Mouse (Mus musculus): ENCODE measurements around the gene BC025920. TPM values are rescaled to one million over a fixed set of nuclear protein-coding genes. Genes with fewer than 3 reads are reported as not detected.
A peak's percentile ranks its signal among the peaks of the same experiment; 100 is the strongest.

Gene BC025920
- polyA plus RNA-seq (2012; rRNA removed): 1.2 and 1.7 TPM in 2 replicates

DNA sequence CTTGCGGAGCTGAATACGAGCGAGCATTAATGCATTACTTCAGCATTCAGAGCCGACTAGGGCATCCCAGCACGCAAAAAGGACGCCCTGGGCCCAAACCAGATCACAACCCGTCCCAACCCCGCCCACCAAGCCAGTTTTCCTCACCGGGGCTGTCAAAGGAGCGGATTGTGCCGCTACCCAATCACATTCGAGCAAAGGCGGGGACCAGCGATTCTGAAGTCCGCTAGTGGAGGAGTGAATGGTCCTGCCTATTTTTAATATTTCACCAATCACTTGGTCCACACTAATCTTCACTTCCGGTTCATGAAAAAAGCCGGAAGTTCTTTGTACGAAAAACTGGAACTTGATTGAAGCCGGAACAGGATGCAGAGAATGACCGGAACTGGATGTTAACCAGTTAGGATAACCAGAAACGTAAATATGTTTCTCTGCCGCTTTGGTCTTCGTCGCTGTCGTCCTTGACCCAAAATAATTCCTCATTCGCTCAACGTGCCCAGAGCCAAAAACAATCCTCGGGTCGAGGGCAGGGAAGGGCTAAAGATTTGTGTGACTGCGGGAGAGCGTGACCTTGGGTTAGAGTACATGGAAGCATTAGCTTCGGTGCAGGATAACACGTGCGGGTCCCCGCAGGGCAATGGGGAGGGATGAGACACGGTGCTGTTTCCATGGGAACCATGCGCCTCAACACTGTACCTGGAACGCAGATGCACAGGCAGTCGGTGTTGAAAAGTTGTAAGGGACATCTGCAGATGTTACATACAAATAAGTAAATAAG is at the start of gene BC025920:
Gene BC025920, plus strand, starts transcription at position 297 of the 778 bp plus-strand sequence.
- peak; percentile 98 for DNase-seq (ENCODE audit: low read depth)

- no peak for DNase-seq (ENCODE audit: low read depth)
Measured at GRCm38 (mm10) chr10:81556282-81556681, 49.8 kb upstream of the BC025920 start.

DNA sequence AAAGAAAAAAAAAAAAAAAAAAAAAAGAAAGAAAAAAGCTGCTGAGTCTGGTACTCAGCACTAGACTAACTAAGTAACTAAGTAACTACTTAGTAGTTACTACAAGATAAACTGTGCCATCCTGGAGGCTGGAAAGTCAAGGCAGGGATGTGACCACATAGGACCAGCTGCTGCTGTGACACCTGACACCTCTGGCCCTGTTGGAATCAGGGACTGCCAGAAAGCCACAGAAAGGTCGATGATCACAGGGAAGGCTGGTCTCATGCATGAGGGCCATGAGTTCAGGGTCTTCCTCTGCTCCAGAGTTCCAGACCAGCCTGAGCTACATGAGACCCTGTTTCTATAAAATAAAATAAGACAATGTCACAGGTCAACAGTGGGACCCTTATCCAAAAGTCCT is 48.6 kb upstream of the BC025920 start:
- no peak for DNase-seq (ENCODE audit: low read depth)

DNA sequence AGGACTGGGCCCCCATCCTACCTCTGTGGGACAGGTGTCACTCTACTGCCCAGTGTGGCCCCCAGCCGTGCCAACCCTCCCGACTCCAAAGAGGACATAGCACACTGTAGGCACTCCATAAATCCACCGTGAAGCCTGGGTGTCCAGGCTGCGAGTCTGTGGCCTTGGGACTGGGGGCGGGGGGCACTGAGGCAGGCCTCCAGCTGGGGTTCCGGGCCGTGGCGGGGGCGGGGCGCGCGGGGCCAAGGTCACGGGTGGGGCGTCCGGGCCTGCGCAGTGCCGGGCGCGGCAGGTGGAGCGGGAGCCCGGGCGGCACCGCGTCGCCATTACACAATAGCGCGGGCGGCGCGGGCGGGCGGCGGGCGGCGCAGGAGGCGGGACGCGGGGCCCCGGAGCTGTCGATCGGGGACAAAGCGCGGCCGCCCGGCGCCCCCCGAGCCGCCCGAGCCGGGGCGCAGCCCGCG is 46.9 kb upstream of the BC025920 start, which contains the start of gene Aes:
Gene Aes, plus strand, starts transcription at position 326 of the 464 bp plus-strand sequence.
- no peak for DNase-seq (ENCODE audit: low read depth)

DNA sequence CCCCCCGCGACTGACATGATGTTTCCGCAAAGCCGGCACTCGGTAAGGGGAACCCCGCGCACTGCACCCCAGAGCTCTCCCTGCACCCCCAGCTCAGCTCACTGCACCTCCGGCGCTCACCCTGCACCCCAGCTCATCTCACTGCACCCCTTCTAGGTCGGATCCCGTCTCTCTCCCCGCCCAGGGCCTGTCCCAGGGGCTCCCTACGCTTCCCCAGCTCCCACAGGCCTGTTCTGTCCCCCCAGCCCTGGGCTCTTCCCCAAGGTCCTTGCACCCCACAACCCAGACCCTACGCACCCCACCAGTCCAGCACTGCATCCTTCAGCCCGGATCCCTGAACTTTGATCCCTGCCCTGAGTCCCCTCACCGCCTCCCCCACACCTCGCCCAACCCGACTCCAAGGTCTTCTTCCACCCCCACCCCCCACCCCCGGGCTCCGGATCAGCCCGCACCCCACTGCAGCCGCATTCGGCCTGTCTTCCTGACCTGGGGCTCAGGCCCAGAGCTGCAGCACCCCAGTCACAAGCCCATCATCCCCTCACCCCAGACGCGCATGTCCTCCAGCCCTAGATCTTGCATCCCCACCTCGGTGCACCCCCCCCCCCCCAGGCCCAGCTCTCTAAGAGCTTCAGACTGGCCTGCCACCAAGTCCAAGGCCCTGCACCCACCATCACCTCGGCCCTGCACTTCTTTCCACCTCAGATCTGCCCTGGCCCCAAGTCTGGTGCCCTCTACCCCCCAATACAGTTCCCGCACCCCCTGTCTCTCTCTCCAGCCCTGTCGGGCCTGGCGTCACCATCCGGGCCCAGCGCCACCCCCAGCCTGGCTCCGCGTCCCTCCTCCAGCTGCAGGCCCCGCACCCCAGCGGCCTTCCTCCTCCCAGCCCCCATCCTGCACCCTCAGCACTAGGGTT is 46.2 kb upstream of the BC025920 start:
- DNase-seq (ENCODE audit: low read depth): no peak

DNA sequence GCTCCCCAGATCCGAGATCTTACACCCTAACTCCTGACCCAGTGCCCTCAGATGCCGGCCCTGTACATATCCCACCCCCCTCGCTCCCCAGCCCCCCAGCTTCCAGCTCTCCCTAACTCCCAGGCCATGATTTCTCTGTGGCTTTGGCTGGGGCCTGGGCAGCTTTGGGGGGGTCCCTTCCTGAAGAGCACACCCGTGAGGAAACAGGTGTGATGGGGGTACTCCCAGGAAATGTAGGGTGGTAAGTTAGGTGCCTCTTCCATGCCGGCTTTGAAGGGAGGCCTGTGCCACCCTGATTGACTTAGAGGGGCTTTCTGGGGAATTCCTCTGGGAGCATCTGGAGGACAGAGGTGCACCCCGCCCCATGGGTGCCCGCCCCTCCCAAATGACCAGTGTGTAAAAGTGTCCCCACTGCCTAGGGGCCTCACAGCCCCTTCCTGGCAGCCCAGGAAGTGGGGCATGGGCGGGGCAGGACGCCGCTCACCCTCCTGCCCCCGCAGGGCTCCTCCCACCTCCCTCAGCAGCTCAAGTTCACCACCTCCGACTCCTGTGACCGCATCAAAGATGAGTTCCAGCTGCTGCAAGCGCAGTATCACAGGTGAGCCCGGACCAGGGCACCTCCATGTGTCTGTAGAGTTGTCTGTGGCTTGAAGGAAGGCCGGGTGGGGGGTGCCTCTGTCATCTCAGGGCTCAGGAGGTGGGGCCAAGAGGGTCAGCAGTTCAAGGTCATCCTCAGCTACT is 45.2 kb upstream of the BC025920 start:
- DNase-seq (ENCODE audit: low read depth): no peak

GRCm38 (mm10) chr10:81562411-81562810 is 43.7 kb upstream of the BC025920 start:
- no peak for DNase-seq (ENCODE audit: low read depth)

DNA sequence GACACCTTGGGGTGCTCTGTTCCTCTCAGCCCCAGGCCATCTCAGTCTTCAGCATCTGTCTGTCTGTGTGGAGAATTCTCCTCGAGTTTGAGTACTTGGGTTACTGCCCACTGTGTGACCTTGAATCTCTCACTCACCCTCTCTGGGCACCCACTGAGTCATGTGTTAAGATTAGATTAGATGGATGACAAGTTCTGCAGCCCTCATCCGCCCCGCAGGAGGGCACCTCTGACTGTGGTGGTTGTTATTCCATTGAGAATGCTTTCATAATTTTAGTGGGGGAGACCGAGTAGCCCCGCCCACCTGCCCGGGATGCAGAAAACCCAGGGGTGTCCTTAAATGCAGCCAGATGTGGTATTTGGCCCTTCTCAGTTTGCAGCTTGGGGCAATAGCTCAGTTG is 42.6 kb upstream of the BC025920 start:
- DNase-seq (ENCODE audit: low read depth): no peak

DNA sequence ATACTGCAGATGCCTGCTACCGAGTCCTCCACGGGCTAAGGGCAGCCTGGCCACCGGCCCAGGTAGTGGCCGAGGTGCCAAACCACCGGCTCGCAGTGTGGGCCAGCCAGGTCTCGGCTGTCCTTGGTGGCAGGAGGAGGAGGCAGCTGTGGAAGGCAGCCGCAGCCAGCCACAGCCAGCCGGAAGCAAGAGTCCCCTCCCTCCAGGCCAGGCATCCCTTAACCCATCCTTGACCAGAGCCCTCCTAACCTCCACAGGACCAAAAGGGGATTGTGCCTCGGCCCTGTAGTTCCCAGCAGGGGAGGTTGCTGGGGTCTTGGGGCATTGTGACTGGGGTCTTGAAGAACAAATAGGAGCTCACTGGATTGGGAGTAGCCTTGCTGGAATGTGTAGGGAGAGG is 41.9 kb upstream of the BC025920 start:
- DNase-seq (ENCODE audit: low read depth): no peak

DNA sequence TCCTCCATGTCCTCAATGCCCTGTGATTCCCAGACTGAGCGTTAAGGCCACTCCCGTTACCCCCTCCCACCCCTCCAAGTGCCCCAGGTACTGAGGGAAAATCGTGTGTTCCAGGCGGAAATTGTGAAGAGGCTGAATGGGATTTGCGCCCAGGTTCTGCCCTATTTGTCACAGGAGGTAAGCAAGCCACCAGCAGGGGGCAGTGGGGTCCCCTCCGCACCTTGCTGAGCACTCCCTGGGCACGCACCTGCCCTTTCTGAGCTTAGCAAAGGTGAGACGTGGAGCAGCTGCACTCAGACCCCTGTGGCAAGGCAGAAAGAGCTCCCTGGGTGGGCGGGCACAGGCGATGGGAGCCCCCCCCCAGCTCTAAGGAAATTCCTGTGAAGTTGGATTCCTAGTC is 41.3 kb upstream of the BC025920 start:
- DNase-seq (ENCODE audit: low read depth): no peak

- no peak for DNase-seq (ENCODE audit: low read depth)
Measured at GRCm38 (mm10) chr10:81565257-81566228, 40.5 kb upstream of the BC025920 start.

DNA sequence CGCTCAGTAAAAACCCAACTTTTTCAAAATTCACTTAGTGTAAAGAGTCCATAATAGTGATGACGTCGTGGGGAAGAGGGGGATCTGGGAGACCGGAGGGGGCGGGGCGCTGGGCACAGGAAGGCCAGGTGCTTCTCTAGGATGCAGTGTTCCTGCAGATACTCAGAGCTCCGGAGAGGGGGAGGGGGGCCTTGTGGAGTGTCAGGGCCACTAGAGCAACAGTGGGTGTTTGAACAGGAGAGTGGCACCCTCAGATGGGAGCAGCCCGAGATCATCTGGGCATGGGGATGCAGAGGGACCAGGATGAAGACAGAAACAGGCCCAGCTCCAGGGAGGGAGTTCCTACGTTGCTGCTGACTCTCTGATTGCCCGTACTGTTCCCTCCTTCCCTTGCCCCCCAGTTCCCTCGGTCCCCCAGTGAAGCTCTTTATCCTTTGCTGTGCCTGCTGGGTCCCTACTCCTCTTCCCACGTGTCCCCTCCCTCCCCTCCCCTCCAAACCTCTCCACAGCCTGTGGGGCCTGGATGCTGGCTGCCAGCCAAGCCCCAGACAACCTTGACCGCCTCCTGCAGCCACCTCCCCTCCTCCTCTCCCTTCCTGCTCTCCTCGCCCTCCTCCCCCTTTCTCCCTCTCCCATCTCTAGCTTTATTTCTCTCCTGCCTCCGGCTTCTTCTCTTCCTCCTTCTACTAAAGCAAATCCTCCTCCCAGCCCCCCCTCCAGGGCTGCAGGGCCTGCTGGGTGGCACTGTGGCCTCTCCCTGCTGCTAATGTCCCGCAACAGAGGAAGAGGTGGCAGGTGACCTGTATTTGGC is 37.5 kb upstream of the BC025920 start:
- DNase-seq (ENCODE audit: low read depth): no peak

GRCm38 (mm10) chr10:81569507-81570237 is 36.4 kb upstream of the BC025920 start:
- DNase-seq (ENCODE audit: low read depth): no peak

DNA sequence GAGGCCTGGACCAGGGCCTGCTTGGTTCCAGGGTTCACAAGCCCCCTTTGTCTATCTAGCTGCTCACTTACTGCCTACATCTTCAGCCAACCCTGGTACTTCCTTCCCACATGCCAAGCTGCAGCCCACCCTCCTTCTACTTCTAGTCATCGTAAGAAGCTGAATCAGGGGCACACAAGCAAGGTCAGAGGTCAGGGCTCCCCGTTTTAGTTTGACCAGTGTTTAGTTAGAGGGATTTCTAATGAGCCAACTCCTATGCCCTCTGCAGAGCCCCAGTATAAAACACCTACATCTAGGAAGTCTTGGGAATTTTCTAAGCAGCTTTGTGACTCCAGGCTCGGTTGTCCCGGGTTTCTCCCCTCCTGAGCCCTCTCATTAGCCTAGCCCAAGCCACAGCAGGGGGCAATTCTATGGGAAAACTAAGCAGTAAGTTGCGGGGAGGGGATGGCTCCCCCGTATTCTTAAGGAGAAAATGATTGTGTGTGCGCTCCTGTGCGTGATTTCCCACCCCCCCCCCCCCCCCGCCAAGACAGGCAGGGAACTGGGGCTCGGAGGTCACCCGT is 35.8 kb upstream of the BC025920 start:
- DNase-seq (ENCODE audit: low read depth): no peak

DNA sequence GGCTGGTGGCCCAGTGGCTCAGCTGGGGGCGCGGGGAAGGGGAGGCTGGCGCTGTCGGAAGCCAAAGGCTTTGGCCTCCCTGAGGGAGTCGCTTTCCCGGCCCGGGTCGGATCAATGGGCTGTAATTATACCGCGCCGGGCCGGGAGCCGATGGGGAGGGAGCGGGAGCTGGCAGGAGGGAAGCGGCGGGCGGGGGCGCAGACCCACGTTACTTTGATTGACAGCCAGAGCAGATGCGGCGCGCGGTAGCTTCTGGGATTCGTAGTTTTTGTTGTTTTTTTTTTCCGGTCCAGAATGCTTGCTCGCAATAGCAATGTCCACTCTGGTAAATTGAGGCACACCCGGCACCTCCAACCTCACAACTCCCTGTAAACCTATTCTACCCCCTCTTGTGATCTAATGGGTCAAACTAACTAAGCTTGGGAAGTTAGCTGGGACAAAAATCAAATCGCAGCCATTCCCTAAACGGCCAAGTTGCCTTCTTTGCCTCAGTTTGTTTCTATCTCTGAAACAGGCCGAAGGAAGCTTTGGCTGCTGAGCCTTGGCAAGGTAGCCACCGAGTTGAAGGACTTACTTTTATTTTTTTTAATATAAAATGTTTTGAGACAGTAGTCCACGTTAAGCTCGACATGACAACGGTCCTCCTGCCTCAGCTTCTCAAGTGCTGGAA is 35.1 kb upstream of the BC025920 start:
- DNase-seq (ENCODE audit: low read depth): no peak

GRCm38 (mm10) chr10:81571501-81571876 is 34.6 kb upstream of the BC025920 start:
- peak; percentile 62 for DNase-seq (ENCODE audit: low read depth)

- DNase-seq (ENCODE audit: low read depth): no peak
Measured at GRCm38 (mm10) chr10:81572133-81572671, 33.9 kb upstream of the BC025920 start.

GRCm38 (mm10) chr10:81572975-81573374 is 33.1 kb upstream of the BC025920 start:
- DNase-seq (ENCODE audit: low read depth): no peak
